Mouse (Mus musculus) ES-E14 (cell line): ENCODE measurements at regions not wholly inside any gene's neighbourhood (a gene's known extent, or its start where the extent isn't known, plus 50 kb on each side); places are given as distances from the start of the nearest gene placed in this dataset.

Experiments used
- CHD2 ChIP-seq: IDR thresholded peaks from 2 replicates; pipeline ENCODE4 v1.6.1; 2014; ENCODE audit warnings: mild to moderate bottlenecking, low read depth, low read length, inconsistent platforms
- HCFC1 ChIP-seq: IDR thresholded peaks from 2 replicates; pipeline ENCODE4 v1.6.1; 2012; ENCODE audit warnings: low read length, inconsistent platforms, borderline replicate concordance; ENCODE audit not compliant: insufficient read depth
- MAFK ChIP-seq: IDR thresholded peaks from 2 replicates; pipeline ENCODE4 v1.6.1; 2014; ENCODE audit warnings: mild to moderate bottlenecking, low read depth, low read length, inconsistent platforms; ENCODE audit not compliant: insufficient read depth
- ZNF384 ChIP-seq: IDR thresholded peaks from 2 replicates; pipeline ENCODE4 v1.6.1; 2012; ENCODE audit warnings: low read depth, low read length, inconsistent platforms

DNA sequence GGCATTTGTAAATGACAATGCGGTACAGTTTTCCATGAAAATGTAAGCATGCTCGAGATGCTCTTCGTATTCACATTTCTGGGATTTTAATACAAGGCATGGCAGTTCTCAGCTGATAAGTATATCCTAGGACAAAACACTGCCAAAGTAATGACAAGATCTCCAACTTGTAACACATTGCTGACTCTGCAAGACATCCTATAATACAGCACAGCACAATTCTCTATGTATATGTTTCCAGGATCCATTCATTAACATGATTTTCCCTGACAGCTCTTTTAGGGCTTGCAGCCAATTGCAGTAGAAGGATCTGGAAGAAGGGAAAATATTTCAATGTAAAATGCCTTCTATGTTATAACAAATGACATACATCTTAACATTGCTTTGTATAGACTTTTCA is 2346.1 kb upstream of the Gm12353 start:
- no peak for TF ChIP-seq CHD2
- TF ChIP-seq ZNF384: no peak
- TF ChIP-seq HCFC1: no peak
- TF ChIP-seq MAFK: no peak
